Mouse (Mus musculus): ENCODE results near the gene Psmg3.
A peak's percentile ranks its signal among the peaks of the same experiment; 100 is the strongest.

Psmg3 gene

DNA sequence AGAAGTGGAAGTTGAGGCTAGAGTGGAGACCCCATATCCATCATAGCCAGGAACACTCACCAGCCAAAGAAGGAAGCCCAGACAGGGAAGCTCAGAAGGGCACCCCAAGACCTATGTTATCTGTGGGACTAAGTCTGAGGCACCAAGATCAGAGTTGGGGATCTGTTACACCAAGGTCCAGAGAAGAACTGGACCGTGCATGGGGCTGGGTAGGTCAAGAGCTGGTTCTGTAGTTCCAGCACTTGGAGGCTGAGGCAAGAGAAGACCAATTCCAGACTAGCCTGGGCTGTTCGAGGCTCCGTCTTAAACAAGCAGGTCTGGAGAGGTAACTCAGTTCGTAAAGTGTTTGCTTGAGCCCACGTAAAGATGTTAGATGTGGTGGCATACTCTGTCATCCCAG, 32.5 kb downstream of the Psmg3 start:
- no peak for DNase-seq (ENCODE audit: low read depth)

DNA sequence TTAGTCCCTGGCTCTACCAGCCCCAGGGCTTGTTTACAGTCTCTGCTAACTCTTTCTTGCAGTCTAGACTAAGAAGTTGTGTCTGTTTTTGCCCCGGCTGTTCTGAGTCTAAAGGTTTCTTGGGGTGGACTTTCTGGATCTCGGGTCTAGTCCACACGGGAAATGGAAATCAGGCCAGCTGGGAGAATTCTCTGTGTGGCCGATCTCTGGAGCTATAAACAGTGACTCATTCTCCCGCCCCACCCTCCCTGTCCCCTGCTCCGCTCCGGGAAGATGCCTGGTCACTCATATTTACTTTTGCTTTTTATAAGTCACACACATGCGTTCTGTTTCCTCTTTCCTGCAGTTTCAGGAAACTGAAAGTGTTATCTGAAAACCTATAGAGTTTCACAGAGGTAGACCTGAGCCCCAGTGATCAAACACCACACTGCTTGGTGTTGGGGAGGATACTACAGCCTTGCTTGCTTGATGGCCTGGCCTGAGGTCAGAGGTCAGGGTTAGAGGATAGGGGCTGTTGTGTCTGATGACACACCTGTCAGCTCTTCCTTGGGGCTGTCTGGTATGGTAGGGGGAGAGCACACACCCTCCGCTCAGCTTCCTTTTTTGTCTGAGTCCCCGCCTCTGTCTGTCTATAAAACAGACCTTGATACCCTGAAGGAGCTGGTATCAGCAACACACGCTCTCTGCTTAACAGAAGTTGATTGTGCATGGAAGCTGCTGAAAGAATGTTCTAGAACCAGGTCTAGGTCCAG, 33.2 kb downstream of the Psmg3 start:
- DNase-seq (ENCODE audit: low read depth), result peak; percentile 51

DNA sequence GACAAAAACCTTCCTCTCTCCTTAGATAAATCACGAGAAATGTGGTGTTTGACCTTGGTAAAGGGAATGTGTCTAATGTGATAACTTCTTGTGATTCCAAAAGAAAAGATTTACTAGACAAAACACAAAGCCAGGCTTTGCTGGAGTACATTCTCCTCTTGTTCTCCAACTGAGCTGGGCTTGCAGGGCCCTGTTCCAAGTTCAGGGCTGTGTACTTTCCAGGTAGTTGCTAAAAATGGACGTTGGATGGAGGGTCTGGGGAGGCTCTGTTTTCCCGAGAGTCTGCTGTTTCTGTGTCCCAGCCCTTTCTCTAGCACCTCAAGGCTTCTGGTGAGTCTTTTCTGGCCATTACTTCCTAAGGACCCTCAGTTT, 33.7 kb downstream of the Psmg3 start:
- no peak for DNase-seq (ENCODE audit: low read depth)

DNA sequence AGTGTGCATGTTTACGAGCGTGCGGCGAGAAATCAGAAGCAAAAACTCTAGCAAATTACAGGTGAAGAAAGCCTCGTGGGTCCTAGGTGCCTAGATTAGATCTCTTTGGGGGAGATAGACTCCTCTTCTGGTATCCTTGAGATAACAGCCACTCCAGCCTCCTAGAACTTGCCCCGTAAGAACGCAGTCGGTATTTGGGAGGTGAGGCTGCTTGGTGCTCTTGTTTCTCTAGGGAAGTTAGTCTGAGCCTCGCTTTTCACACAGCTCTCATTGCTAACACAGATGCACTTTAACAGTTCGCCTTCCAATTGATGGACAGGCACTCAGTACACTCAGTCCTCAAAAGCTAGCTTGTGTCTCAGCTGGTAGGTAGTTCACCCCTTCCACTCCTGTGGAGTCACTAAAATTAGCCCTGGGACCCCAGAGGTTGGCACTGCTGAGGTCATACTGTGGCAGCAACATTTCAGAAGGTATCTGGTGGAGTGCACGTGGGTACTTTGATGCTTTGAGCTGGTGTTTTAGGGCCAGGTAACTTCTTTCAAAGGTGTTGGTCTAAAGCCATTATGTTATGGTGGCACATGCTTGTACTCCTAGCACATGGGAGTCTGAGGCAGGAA, 34.4 kb downstream of the Psmg3 start:
- DNase-seq (ENCODE audit: low read depth), result peak; percentile 39

DNA sequence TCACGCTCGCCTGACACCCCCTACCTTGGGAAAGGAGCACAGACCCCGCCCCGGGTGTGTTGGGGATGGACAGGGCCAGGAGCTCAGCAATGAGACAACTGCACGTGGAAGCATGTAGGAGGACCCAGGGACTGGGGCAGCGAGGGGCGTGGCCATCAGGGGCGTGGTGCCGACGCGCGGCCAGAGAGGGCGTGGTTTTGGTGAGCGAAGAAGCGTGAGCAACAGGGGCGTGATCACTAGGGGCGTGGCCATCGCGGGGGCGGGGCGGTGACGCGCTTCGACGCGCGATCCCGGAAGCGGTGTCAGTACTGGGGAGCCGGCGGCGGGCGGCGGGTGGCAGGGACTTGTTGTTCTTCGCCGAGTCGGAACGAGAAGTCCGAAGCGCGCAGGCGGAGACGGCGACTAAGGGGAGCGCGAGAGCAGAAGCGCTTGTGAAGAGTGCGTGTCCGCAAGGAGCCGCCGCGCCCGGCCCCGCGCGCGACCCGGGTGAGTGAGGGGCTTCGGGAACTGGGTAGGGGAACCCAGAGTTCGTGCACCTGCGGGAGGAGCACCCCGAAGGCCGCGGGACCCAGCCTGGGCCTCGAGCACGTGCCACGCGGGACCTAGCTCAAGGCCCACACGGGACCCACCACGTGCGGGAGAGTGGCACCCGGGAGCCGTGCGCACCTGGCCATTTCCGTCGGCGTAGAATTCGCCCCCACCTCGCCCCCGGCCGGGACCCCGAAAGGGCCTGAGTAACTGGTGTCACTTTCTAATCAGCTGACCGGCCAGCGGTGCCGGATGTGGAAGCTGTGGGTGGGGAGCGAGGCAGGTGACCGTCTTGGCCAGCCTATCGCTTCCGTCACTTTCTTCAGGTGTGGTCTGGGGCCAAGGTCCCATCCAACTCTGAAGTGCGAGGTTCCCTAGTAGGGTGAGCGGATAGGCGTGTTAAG, 35.2 kb downstream of the Psmg3 start, which contains the start of gene Mafk:
Gene Mafk (plus strand): TSS at position 287 of the 932 bp plus-strand sequence.
- peak; percentile 99 for DNase-seq (ENCODE audit: low read depth)

DNA sequence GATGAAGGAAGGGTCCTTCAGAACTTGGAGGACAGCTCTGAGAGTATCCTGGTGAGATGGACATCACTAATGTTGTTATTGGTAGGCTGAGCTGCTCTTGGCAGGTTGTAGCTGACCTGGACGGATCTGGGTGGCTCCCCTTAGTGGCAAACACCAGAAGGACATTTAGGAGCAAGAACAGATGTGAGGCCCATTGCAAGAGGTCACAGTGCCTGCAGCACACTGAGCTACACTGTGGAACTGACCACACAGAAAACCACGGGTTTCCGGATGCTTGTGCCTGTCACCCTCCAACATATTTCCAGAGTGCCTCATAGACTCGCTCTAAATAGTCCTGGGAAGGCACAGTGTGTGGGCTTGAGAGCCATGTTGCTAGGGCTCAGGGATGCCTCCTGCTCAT, 37.2 kb downstream of the Psmg3 start:
- no peak for DNase-seq (ENCODE audit: low read depth)

DNA sequence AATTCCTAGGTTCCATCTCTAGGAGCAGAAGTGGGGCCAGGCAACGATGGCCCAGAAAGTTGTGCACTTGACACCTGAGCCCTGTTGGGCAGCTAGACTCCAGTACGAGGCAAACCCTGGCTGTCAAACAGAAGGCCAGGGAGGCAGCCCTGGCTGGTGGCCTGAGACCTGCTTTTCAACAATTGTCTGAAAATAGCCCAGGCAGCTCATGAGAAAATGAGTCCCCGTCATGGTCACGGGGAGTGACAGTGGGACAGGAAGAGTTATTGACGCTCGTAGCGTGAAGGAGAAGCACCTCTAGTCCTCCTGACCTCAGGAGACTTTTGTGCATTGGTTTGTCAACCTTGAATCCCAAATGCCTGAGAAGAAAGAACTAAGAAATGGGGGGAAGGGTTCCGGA, 45.3 kb downstream of the Psmg3 start:
- DNase-seq (ENCODE audit: low read depth), result no peak

DNA sequence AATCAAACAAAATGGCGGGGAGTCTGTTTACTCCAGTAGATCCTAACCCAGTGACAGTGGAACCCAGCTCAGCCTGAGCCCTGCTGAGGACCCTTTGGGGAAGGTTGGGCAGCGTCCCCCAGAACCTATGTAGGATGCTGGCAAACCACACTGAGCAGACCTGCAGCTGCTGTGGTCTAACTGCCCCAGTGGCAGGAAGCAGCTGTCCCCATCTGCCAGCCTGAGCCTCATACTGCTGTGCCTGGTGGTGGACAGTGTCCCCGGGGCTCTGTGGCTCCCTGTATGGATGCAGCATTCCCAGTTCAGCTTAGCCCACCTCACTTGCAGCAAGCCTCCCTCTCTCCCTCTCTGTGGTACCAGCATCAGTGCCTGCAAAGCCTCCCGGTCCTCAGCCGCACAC, 49.7 kb downstream of the Psmg3 start:
- no peak for DNase-seq (ENCODE audit: low read depth)

DNA sequence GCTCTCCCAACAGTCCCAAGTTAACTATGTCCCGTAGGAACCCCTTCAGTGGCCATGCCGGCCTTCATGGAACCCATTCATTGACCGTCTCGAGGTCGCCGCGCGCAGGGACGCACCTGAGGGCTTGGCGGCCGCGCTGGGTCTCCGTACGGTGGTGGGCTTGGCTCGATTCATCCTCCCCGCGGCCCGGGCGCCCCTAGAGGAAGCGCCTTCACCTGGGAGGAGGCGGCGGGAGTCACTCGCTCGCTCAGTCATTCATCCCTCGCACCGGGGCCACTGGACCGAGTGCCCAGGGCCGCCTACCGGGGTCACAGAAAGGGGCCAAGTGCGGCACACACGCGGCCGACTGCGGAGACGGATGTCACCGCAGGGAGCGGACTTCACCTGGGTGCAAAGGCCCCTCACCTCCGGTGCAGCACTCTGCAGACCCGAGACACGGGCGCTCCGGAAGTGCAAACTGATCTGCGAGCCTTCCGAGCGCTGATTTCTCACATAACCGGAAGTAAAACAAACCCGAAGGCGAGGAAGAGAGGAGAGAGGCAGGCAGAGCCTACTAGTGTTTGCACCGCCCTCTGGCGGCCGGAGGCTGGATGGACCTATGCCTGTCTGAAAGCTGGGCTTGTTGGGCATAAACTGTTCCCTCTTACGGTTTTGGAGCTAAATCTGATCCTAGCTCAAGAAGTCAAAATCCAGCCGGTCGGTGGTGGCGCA, 51.3 kb downstream of the Psmg3 start, which contains the start of gene Ints1:
Gene Ints1 (minus strand): TSS at position 459 of the 711 bp plus-strand sequence.
- peak; percentile 97 for DNase-seq (ENCODE audit: low read depth)
